Mouse (Mus musculus) lung, postnatal 25 days (tissue): ENCODE results near the gene Arsa.

Experiments
- DNase-seq: peaks from one replicate; pipeline ENCODE4 v3.0.0; 2022; ENCODE audit warnings: low spot score

Gene Arsa

GRCm38 (mm10) chr15:89477091-89477491 is at the start of gene Arsa:
TSS of gene Arsa (minus strand) at chr15:89477425.
- DNase-seq, result peak; percentile 38

GRCm38 (mm10) chr15:89526776-89527325 is 49.6 kb upstream of the Arsa start:
- DNase-seq, result no peak

GRCm38 (mm10) chr15:89525896-89526295 is 48.7 kb upstream of the Arsa start:
- DNase-seq, result no peak

GRCm38 (mm10) chr15:89525464-89525863 is 48.2 kb upstream of the Arsa start:
- no peak for DNase-seq

GRCm38 (mm10) chr15:89524611-89525415 is 47.6 kb upstream of the Arsa start:
- DNase-seq, result no peak

GRCm38 (mm10) chr15:89524001-89524571 is 46.9 kb upstream of the Arsa start:
- DNase-seq, result no peak

- no peak for DNase-seq
Observed at GRCm38 (mm10) chr15:89523283-89523832, 46.1 kb upstream of the Arsa start.

- DNase-seq, result no peak
Observed at GRCm38 (mm10) chr15:89522566-89523282, 45.5 kb upstream of the Arsa start.

- DNase-seq, result no peak
Observed at GRCm38 (mm10) chr15:89521951-89522350, 44.7 kb upstream of the Arsa start.

GRCm38 (mm10) chr15:89512679-89513078 is 35.5 kb upstream of the Arsa start:
- DNase-seq, result no peak

- peak; percentile 43 for DNase-seq
Observed at GRCm38 (mm10) chr15:89507751-89508150, 30.5 kb upstream of the Arsa start.

- DNase-seq, result no peak
Observed at GRCm38 (mm10) chr15:89504838-89505237, 27.6 kb upstream of the Arsa start.

- DNase-seq, result no peak
Observed at GRCm38 (mm10) chr15:89501321-89501720, 24.1 kb upstream of the Arsa start.

GRCm38 (mm10) chr15:89500221-89500791 is 23.1 kb upstream of the Arsa start:
- no peak for DNase-seq

GRCm38 (mm10) chr15:89499784-89500220 is 22.6 kb upstream of the Arsa start:
- no peak for DNase-seq

GRCm38 (mm10) chr15:89498961-89499688 is 21.9 kb upstream of the Arsa start, which contains the start of gene Shank3:
TSS of gene Shank3 (plus strand) at chr15:89499623.
- no peak for DNase-seq

GRCm38 (mm10) chr15:89498049-89498960 is 21.1 kb upstream of the Arsa start:
- DNase-seq, result peak; percentile 40

GRCm38 (mm10) chr15:89497391-89498048 is 20.3 kb upstream of the Arsa start:
- peak; percentile 90 for DNase-seq

GRCm38 (mm10) chr15:89496841-89497240 is 19.6 kb upstream of the Arsa start:
- DNase-seq, result no peak

- DNase-seq, result no peak
Observed at GRCm38 (mm10) chr15:89496131-89496530, 18.9 kb upstream of the Arsa start.
